Mouse (Mus musculus): Measurements from ENCODE around the gene Kctd11. TPM values are rescaled to one million over a fixed set of nuclear protein-coding genes. Genes with fewer than 3 reads are reported as not detected.

The Kctd11 gene
- total RNA-seq, 2 experiments from 2014 or later, result 4.2 to 5.4 TPM

GRCm38 (mm10) chr11:69849128-69849527, 32.1 kb downstream of the Kctd11 start:
- no peak for DNase-seq

- DNase-seq, result no peak
Measured at GRCm38 (mm10) chr11:69848021-69848420, 33.2 kb downstream of the Kctd11 start.

- DNase-seq, result peak; percentile 31 to 38
Measured at GRCm38 (mm10) chr11:69846738-69847688, 34.2 kb downstream of the Kctd11 start.

GRCm38 (mm10) chr11:69846198-69846680, 35.0 kb downstream of the Kctd11 start, which contains the start of gene Plscr3:
Gene Plscr3 (plus strand): TSS chr11:69846376.
- DNase-seq, result peak; percentile 93 to 97

GRCm38 (mm10) chr11:69838714-69839104, 42.5 kb downstream of the Kctd11 start:
- DNase-seq, result peak in 1 of 2 experiments; percentile 37

GRCm38 (mm10) chr11:69837952-69838713, 43.1 kb downstream of the Kctd11 start, which contains the start of gene Tmem256:
Gene Tmem256 (plus strand): TSS chr11:69838514.
- peak; percentile 93 to 95 for DNase-seq

GRCm38 (mm10) chr11:69837604-69837951, 43.6 kb downstream of the Kctd11 start, which contains the start of gene Nlgn2:
Gene Nlgn2 (minus strand): TSS chr11:69837784.
- DNase-seq, result peak; percentile 67 to 82

GRCm38 (mm10) chr11:69836703-69837576, 44.3 kb downstream of the Kctd11 start:
- DNase-seq, result peak; percentile 20 to 64

GRCm38 (mm10) chr11:69835966-69836335, 45.3 kb downstream of the Kctd11 start:
- no peak for DNase-seq

GRCm38 (mm10) chr11:69835326-69835965, 45.8 kb downstream of the Kctd11 start:
- no peak for DNase-seq

GRCm38 (mm10) chr11:69834001-69834549, 47.1 kb downstream of the Kctd11 start:
- DNase-seq, result peak; percentile 53 to 60

- DNase-seq, result no peak
Measured at GRCm38 (mm10) chr11:69833554-69833953, 47.7 kb downstream of the Kctd11 start.

- DNase-seq, result no peak
Measured at GRCm38 (mm10) chr11:69828832-69829231, 52.4 kb downstream of the Kctd11 start.

Small RNA genes lying within 50 kb of the gene (microRNA-seq; reads per million reads assigned to microRNA genes)
- not detected for gene Mir6924

Other genes starting within 250 kb of the Kctd11 start
- gene Fxr2, start 248.4 kb downstream of the Kctd11 start, total RNA-seq (2021), result 10 to 100 TPM; 80.5 to 88.4 TPM
- gene Sox15, start 226.1 kb downstream of the Kctd11 start, total RNA-seq (2021), result not detected
- 100 to 1,000 TPM in 1 of 2 experiments, 10 to 100 TPM in 1; 91.4 to 126 TPM for gene Mpdu1, start 218.8 kb downstream of the Kctd11 start, total RNA-seq (2021)
- gene Cd68, start 215.3 kb downstream of the Kctd11 start, total RNA-seq (2021), result 10 to 100 TPM; 20.1 to 28.6 TPM
- gene Eif4a1, start 209.0 kb downstream of the Kctd11 start, total RNA-seq (2021), result 100 to 1,000 TPM; 678 to 712 TPM
- gene Senp3, start 199.3 kb downstream of the Kctd11 start, total RNA-seq (2021), result 10 to 100 TPM; 70.6 to 80.4 TPM
- 1 to 10 TPM; 1.7 to 2.5 TPM for gene Tnfsf13, start 195.6 kb downstream of the Kctd11 start, total RNA-seq (2021)
- gene Tnfsf12, start 185.6 kb downstream of the Kctd11 start, total RNA-seq (2021), result 10 to 100 TPM; 21.5 to 22.9 TPM
- 1 to 10 TPM; 4.0 to 4.9 TPM for gene Tnfsfm13, start 185.3 kb downstream of the Kctd11 start, total RNA-seq (2021)
- gene Polr2a, start 122.8 kb downstream of the Kctd11 start, total RNA-seq (2021), result 10 to 100 TPM; 86.4 to 90.3 TPM
- gene Slc35g3, start 119.4 kb downstream of the Kctd11 start, total RNA-seq (2021), result not detected
- gene Zbtb4, start 115.5 kb downstream of the Kctd11 start, total RNA-seq (2021), result 10 to 100 TPM; 57.7 to 63.8 TPM
- gene Chrnb1, start 85.5 kb downstream of the Kctd11 start, total RNA-seq (2021), result 1 to 10 TPM; 1.1 to 1.8 TPM
- 1 to 10 TPM; 3.9 to 8.6 TPM for gene Fgf11, start 79.5 kb downstream of the Kctd11 start, total RNA-seq (2021)
- gene Tmem102, start 75.8 kb downstream of the Kctd11 start, total RNA-seq (2021), result under 1 TPM; 0.17 to 0.26 TPM
- not detected for gene Gm39566, start 66.1 kb downstream of the Kctd11 start, total RNA-seq (2021)
- not detected for gene Spem2, start 62.9 kb downstream of the Kctd11 start, total RNA-seq (2021)
- gene Spem1, start 59.2 kb downstream of the Kctd11 start, total RNA-seq (2021), result not detected
- gene Nlgn2, start 43.6 kb downstream of the Kctd11 start, total RNA-seq (2021), result 10 to 100 TPM; 14.4 to 22.3 TPM
- 100 to 1,000 TPM; 144 to 166 TPM for gene Tmem256, start 42.9 kb downstream of the Kctd11 start, total RNA-seq (2021)
- 10 to 100 TPM; 49.3 to 50.4 TPM for gene Plscr3, start 35.0 kb downstream of the Kctd11 start, total RNA-seq (2021)
- not detected for gene Tnk1, start 22.7 kb downstream of the Kctd11 start, total RNA-seq (2021)
- gene Tmem95, start 3.4 kb downstream of the Kctd11 start, total RNA-seq (2021), result not detected
- under 1 TPM; 0.23 to 0.89 TPM for gene Acap1, start 14.1 kb upstream of the Kctd11 start, total RNA-seq (2021)
- gene 2810408A11Rik, start 19.6 kb upstream of the Kctd11 start, total RNA-seq (2021), result 1 to 10 TPM in 1 of 2 experiments, under 1 TPM in 1; 0.46 to 1.4 TPM
- 10 to 100 TPM; 42.5 to 47.5 TPM for gene Neurl4, start 19.7 kb upstream of the Kctd11 start, total RNA-seq (2021)
- 10 to 100 TPM; 47.1 to 47.6 TPM for gene Gps2, start 32.5 kb upstream of the Kctd11 start, total RNA-seq (2021)
- gene Eif5a, start 40.6 kb upstream of the Kctd11 start, total RNA-seq (2021), result 100 to 1,000 TPM; 619 to 640 TPM
- gene Ybx2, start 54.4 kb upstream of the Kctd11 start, total RNA-seq (2021), result 10 to 100 TPM; 11.5 to 11.8 TPM
- gene Slc2a4, start 66.8 kb upstream of the Kctd11 start, total RNA-seq (2021), result 10 to 100 TPM; 60.2 to 90.0 TPM
- 1 to 10 TPM in 1 of 2 experiments, not detected in 1; 1.2 TPM for gene Cldn7, start 83.4 kb upstream of the Kctd11 start, total RNA-seq (2021)
- gene Ctdnep1, start 99.8 kb upstream of the Kctd11 start, total RNA-seq (2021), result 100 to 1,000 TPM; 112 to 132 TPM
- 10 to 100 TPM; 66.4 to 80.3 TPM for gene Elp5, start 101.1 kb upstream of the Kctd11 start, total RNA-seq (2021)
- 100 to 1,000 TPM; 421 to 450 TPM for gene Gabarap, start 109.7 kb upstream of the Kctd11 start, total RNA-seq (2021)
- gene Phf23, start 114.4 kb upstream of the Kctd11 start, total RNA-seq (2021), result 10 to 100 TPM; 54.6 to 57.1 TPM
- gene Dvl2, start 119.2 kb upstream of the Kctd11 start, total RNA-seq (2021), result 10 to 100 TPM; 15.6 to 17.4 TPM
- 100 to 1,000 TPM; 543 to 557 TPM for gene Acadvl, start 134.0 kb upstream of the Kctd11 start, total RNA-seq (2021)
- 10 to 100 TPM; 27.4 to 40.4 TPM for gene Dlg4, start 135.5 kb upstream of the Kctd11 start, total RNA-seq (2021)
- gene Asgr1, start 172.7 kb upstream of the Kctd11 start, total RNA-seq (2021), result under 1 TPM in 1 of 2 experiments, not detected in 1; 0.33 TPM
- 1 to 10 TPM in 1 of 2 experiments, under 1 TPM in 1; 0.60 to 2.1 TPM for gene Asgr2, start 211.2 kb upstream of the Kctd11 start, total RNA-seq (2021)
- gene Mgl2, start 248.9 kb upstream of the Kctd11 start, total RNA-seq (2021), result 1 to 10 TPM; 2.7 to 3.4 TPM

All from adrenal gland, postnatal 36 days (tissue).